Mouse (Mus musculus): ENCODE data around the gene Adgrg2. TPM values are rescaled to one million over a fixed set of nuclear protein-coding genes. Genes with fewer than 3 reads are reported as not detected.

Adgrg2 gene
- polyA plus RNA-seq, 1 experiment from 2014 or later, result 0.25 TPM

GRCm38 (mm10) chrX:160516027-160516426 is 125.5 kb downstream of the Adgrg2 start:
- H3K36me3 ChIP-seq, result no peaks in the 10 kb centered on the region
- no peak for DNase-seq (ENCODE audit: low spot score)
- no peaks in the 10 kb centered on the region for H3K4me1 ChIP-seq
- no peak overlapping the region for H3K4me3 ChIP-seq
- H3K27ac ChIP-seq, result no peak overlapping the region
- no peaks in the 10 kb centered on the region for H3K27me3 ChIP-seq (ENCODE audit: insufficient read depth, poor library complexity, severe bottlenecking)
- no peaks in the 10 kb centered on the region for H3K9me3 ChIP-seq

- Histone ChIP-seq H3K36me3 (peaks cover 10% of the 10 kb centered on the region; the same call in 1 of the 2 replicates), H3K4me3 (no peak overlapping the region), H3K27me3 (ENCODE audit: insufficient read depth, poor library complexity, severe bottlenecking) (no peaks in the 10 kb centered on the region), H3K9me3 (no peaks in the 10 kb centered on the region), H3K27ac (no peak overlapping the region), H3K4me1 (no peaks in the 10 kb centered on the region)
- DNase-seq (ENCODE audit: low spot score), result no peak
- WGBS, result 58% methylated on average over 2 of the region's 2 CpGs
These were observed 152.3 kb downstream of the Adgrg2 start for GRCm38 (mm10) chrX:160542772-160543171.

Other genes starting within 250 kb of the Adgrg2 start
- gene Phka2, start 111.5 kb downstream of the Adgrg2 start, polyA plus RNA-seq (2016; fragmentation: Nextera tagmentation; extraction: Ambion mirVana), result 16.3 and 26.4 TPM in 2 replicates

Data from heart, embryonic 10.5 days (tissue).